ENCODE assay signal across 26 mouse cellular contexts in the genomic region with DNA sequence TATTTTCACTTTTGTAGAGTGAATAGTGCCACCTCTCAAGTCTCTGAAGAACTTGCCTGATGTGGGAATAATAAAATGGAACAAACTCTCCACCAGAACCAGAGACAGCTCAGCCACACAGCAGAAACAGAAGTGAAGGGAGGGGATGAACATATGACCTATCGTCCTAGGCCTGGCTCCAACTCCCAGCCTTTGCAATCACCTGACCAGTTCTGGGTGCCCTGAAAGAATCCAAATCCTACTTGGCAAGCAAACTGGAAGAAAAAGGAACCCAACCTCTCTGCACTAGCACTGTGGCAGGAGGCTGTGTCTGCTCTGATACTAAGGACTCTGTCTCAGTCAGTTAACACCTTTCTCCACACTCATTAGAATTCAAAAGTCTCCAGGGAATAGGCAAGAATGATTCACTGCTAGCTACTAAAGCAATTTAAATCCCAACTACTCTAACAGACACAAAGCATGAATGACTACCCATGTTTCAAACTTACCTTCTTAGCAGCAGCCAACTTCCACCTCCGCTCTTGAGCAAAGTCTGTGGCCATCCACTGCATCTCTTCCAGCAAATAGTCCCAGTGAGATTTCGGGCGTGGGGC. TPM values are rescaled to one million over a fixed set of nuclear protein-coding genes. Genes with fewer than 3 reads are reported as not detected.
DNase-seq lines count a peak whose midpoint lies in the region; ATAC-seq lines count a peak whose summit lies in the region.
"Had no signal": no experiment of that assay in that cellular context is flagged by ENCODE, and none has a peak within 500 bp of the region (broad histone marks: within the 10 kb centered on the region; RNA-seq: fewer than 3 reads in every experiment).

No protein-coding gene starts in this region.

- WGBS in hindbrain, embryonic 16.5 days = 94% methylated on average over 4 of the region's 4 CpGs

- 0 out of 2 replicates have a peak overlapping the region, but pooled peaks have one; percentile 0 for H3K27ac ChIP-seq in brown adipose tissue, adult 24 weeks (replicated peaks; ENCODE audit: low read depth, low read length)
- H3K27ac ChIP-seq in hindbrain, embryonic 16.5 days (ENCODE audit: low read depth, low read length) = no peak overlapping the region
- H3K27ac ChIP-seq: embryonic facial prominence, embryonic 10.5 days; embryonic facial prominence, embryonic 13.5 days; forebrain, embryonic 13.5 days; heart, adult 2 months; heart, embryonic 10.5 days; heart, embryonic 13.5 days; hindbrain, embryonic 14.5 days had no signal

- ATAC-seq in hindbrain, embryonic 16.5 days = no peak
- ATAC-seq: activated CD4-positive, CD25-positive, alpha-beta regulatory T cell, adult 4 months; CD4-positive, CD25-positive, alpha-beta regulatory T cell, adult 4 months; forebrain, embryonic 13.5 days; forebrain, embryonic 16.5 days; intestine, postnatal 0 days had no signal

- DNase-seq in cerebellum, adult 9-11 months = peak; percentile 5
- no peak for DNase-seq in cerebellum, adult 11 months
- peak; percentile 6 to 14 for DNase-seq in kidney, postnatal 36 days
- DNase-seq in kidney, adult 9 months = no peak
- DNase-seq in adipocyte (ENCODE audit: low spot score) = peak; percentile 79
- no peak for DNase-seq in gastrocnemius, postnatal 10 days
- DNase-seq: cerebellum, postnatal 10 days; cerebellum, postnatal 36 days; embryo, embryonic 11 days; gastrocnemius, postnatal 36 days; heart, adult 2 months; heart, postnatal 14 days; heart, postnatal 4 days had no signal

- no peaks in the 10 kb centered on the region for H3K27me3 ChIP-seq in hindbrain, embryonic 16.5 days (replicated peaks; ENCODE audit: control insufficient read depth, insufficient read depth, low read length)
- H3K27me3 ChIP-seq: embryonic facial prominence, embryonic 13.5 days; forebrain, embryonic 13.5 days; heart, embryonic 13.5 days had no signal

- H3K9me3 ChIP-seq in hindbrain, embryonic 16.5 days (ENCODE audit: control insufficient read depth, low read length) = no peaks in the 10 kb centered on the region
- H3K9me3 ChIP-seq: embryonic facial prominence, embryonic 10.5 days; embryonic facial prominence, embryonic 13.5 days; forebrain, embryonic 13.5 days; heart, embryonic 10.5 days; heart, embryonic 13.5 days had no signal

- H3K36me3 ChIP-seq in hindbrain, embryonic 16.5 days (ENCODE audit: control insufficient read depth, insufficient read depth, low read length) = peaks cover 25% of the 10 kb centered on the region

- no peak overlapping the region for H3K4me3 ChIP-seq in brown adipose tissue, adult 24 weeks (ENCODE audit: insufficient read depth, low read depth, low read length)
- H3K4me3 ChIP-seq in hindbrain, embryonic 16.5 days (ENCODE audit: low read length) = no peak overlapping the region
- H3K4me3 ChIP-seq: embryonic facial prominence, embryonic 10.5 days; embryonic facial prominence, embryonic 13.5 days; erythroblast, embryonic 14.5 days; forebrain, embryonic 13.5 days; heart, adult 2 months; heart, embryonic 10.5 days; heart, embryonic 13.5 days had no signal

- H3K4me2 ChIP-seq in hindbrain, embryonic 16.5 days (ENCODE audit: low read length) = no peak overlapping the region
- H3K4me2 ChIP-seq: embryonic facial prominence, embryonic 13.5 days; forebrain, embryonic 13.5 days; heart, embryonic 13.5 days; hindbrain, embryonic 14.5 days had no signal

- no peak overlapping the region for H3K9ac ChIP-seq in hindbrain, embryonic 16.5 days (ENCODE audit: low read depth, low read length)
- H3K9ac ChIP-seq: embryonic facial prominence, embryonic 13.5 days; forebrain, embryonic 13.5 days; heart, embryonic 13.5 days; hindbrain, embryonic 14.5 days had no signal

- H3K4me1 ChIP-seq in brown adipose tissue, adult 24 weeks (ENCODE audit: control insufficient read depth, insufficient read depth, insufficient read length, low read length) = no peaks in the 10 kb centered on the region
- H3K4me1 ChIP-seq in hindbrain, embryonic 16.5 days (ENCODE audit: control insufficient read depth, insufficient read depth, low read depth, low read length) = no peaks in the 10 kb centered on the region
- H3K4me1 ChIP-seq: embryonic facial prominence, embryonic 10.5 days; embryonic facial prominence, embryonic 13.5 days; forebrain, embryonic 13.5 days; heart, embryonic 10.5 days; heart, embryonic 13.5 days had no signal

RNA-seq across cellular contexts. Expression of a gene that starts 37.2 kb away (rescaled TPM):
- 8.3 and 10.6 TPM in 2 replicates for polyA plus RNA-seq in brown adipose tissue, adult 24 weeks (2012; ENCODE audit: insufficient read depth, insufficient read length, missing spikeins)
- 40.0 and 53.4 TPM in 2 replicates for polyA plus RNA-seq in hindbrain, embryonic 16.5 days (2015; fragmentation: Nextera tagmentation; extraction: Ambion mirVana)
- total RNA-seq in gastrocnemius, postnatal 10 days (2021) = 10 to 100 TPM; 34.9 to 51.7 TPM

RNA-seq across cellular contexts. Expression of a gene that starts 47.1 kb away (rescaled TPM):
- polyA plus RNA-seq in brown adipose tissue, adult 24 weeks (2012; ENCODE audit: insufficient read depth, insufficient read length, missing spikeins) = 12.4 and 12.8 TPM in 2 replicates
- polyA plus RNA-seq in hindbrain, embryonic 16.5 days (2015; fragmentation: Nextera tagmentation; extraction: Ambion mirVana) = 19.8 and 23.2 TPM in 2 replicates
- total RNA-seq in gastrocnemius, postnatal 10 days (2021) = 10 to 100 TPM; 14.1 to 15.9 TPM

Comparison
In these comparisons a context has a peak if more than half of its experiments do, and no peak if none do; other contexts are left out.
1. DNase-seq: peak in cerebellum, adult 9-11 months (single experiment), kidney, postnatal 36 days (2 of 2) and adipocyte (single experiment); none in cerebellum, adult 11 months (single experiment), kidney, adult 9 months (single experiment) and gastrocnemius, postnatal 10 days (single experiment).